Mouse (Mus musculus): ENCODE data around the gene Rbm19.
"Not testable (repeated sequence)": the region's sequence is repeated elsewhere in the genome, so short reads cannot be mapped to it uniquely, and the experiment has no call there.

Rbm19 gene

DNA sequence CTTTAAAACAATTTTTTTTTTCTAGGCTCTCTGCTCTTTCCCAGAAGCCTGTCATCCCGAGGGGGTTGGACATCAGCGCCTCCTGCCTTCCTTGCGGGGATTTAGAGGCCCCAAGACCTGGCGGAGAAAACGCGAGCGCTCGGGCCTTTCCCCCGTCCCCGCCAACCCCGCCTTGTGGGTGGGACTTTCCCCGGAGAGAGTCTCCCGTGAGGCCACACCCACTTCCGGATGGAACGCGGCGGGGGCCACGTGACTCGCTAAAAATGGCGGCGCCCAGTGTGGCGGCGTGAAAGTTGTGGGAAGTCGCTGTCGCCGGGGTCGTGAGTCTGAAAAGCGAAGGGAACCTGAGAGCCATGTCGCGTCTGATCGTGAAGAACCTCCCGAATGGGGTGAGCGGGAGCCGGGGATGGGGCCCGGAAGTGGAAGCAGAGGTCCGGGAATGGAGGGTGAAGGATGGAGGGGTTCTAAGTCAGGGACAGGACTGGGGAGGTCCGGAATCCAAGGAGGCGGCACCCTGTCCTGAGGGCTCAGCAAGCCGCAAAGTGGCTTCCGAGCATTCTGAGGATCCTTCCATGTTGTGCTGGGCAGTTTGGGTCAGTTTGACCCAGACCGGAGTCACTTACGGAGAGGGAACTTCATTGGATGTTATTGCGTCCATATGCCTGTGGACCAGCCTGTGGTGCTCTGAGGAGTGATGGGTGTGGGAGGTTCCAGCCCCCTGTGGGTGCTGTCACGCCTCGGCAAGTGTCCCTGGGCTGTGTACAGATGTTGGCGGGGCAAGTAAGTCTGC lies at the start of gene Rbm19:
Rbm19 (plus strand) TSS at position 205 of the 790 bp plus-strand sequence.
- peak; percentile 87 for DNase-seq (ENCODE audit: low read depth, low spot score)

DNA sequence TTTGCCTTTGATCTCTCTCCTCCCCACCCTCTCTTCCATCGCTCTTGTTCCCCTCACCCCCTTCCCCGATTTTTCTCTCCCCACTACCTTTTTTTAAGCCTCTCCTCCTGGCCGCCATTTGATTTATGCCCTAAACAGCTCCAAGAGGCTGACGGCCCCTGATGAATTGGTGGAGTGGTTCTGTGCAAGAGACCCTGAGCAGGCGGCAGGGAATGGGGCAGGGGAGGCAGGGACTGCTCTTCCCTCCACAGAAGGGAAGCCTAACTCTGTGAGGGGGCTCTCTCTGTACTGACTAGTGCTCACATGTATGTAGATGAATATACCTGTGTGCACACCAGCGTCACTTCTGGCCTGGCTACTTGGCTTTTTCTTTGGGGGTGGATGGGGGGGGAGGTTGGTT lies 49.0 kb upstream of the Rbm19 start:
- DNase-seq (ENCODE audit: low read depth, low spot score), result no peak

DNA sequence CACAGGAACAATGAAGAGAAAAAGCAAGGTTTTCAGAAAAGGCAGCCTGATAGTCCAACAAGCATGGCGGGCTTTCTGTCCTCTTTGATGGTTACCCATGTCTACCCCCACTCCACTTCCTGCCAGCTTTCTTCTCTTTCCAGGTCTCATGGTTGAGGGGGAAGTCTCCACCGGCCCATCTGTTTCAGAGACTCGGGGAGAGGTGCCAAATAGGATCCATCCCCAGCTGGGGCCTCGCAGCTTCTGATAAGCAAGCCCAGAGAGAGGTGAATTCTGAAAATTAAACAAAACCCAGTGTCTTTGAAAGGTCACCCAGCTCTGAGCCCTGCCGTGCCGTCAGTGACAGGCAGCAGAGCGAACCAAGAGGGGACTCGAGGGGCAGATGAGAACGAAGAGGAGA lies 42.2 kb upstream of the Rbm19 start:
- no peak for DNase-seq (ENCODE audit: low read depth, low spot score)

DNA sequence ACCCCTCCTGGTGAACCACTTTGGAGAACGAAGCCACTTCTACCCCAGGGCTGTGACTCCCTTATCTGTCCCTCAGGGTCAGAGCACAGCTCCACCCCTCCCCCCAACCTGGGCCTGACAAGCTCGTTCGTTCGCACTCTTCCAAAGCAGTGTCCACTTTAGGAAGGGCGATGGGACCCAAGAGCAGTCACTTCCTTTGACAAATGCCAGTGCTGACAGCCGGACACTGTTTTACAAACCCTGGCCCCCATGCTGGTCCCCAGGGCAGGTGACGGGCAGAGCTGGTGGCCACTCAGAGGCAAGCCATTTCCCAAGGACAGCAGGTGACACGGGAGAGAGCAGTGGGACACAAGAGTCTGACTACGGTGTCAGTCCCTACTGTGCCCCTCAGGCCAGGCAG lies 36.2 kb upstream of the Rbm19 start:
- DNase-seq (ENCODE audit: low read depth, low spot score), result no peak

DNA sequence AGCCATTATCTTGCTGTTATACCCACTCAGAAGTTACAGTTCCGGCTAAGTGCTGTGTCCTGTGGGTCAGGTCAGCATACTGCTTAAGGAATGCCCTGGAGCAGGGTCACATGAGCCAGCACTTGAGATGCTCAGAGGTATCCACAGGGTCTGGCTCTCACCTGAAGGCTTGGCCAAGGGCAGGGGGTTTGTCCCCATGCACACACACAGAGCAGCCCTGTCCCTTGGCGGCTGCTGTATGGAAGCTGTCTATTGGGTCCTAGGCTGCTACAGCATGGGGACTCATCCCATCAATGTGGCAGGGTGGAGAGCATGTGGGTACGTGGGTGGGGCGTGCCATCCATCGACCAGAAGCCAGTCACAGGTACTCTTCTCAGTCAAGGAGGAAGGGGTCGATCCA lies 35.8 kb upstream of the Rbm19 start:
- no peak for DNase-seq (ENCODE audit: low read depth, low spot score)

DNA sequence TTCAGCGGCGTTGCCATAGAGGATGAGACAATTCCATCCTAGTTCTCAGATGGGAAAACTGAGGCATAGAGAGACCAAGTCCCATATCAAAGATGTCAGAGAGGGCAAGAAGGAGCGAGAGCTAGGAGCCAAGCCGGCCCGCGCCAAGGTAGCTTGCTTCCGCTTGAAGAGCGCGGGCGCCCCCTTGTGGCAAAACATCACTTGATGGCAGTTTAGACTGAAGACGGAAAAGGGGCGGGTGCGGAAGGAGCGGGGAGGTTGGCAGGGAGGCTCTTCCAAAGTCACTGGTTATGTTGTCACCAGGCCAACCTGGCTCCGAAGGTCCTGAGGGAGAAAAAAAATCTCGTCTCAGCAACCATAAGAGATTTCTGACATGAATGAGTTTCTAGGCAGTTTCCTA lies 27.7 kb upstream of the Rbm19 start:
- peak; percentile 89 for DNase-seq (ENCODE audit: low read depth, low spot score)

DNA sequence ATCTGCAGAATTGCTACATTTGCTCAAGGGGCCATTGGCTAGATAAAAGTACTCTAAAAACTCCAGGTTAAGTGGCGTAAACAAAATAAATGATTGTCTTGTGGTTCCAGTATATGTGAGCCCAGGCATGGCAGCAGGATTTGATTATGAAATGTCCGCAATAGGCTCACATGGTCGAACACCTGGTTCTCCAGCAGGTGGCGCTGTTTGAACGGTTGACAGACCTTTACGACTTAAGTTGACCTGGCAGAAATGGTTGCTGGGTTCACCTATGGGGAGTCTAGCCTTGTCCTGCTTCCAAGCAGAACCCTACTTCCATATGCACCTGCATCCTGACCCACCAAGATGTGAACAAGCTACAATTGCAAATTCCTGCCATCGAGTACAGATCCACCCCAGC lies 21.7 kb upstream of the Rbm19 start:
- peak; percentile 31 for DNase-seq (ENCODE audit: low read depth, low spot score)

DNA sequence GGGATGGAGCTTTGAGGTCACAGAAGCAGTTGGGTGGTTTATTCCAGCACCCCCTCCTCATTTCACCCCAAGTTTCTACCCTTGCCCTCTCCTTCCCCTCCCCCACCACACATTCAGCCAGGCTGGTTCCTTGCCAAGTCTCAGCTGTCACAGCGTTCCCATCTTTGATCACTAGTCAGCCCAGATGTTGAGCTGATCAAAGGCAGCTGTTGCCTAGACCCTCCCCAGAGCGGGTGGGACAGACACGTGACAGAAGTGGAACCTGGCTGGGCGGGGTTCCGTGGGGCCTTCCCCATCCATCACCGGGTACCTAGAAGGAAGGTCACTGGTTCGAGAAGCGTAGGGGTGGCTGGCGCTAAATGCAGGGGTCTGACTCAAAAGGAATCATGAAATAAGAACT lies 19.2 kb upstream of the Rbm19 start:
- DNase-seq (ENCODE audit: low read depth, low spot score), result peak; percentile 27

DNA sequence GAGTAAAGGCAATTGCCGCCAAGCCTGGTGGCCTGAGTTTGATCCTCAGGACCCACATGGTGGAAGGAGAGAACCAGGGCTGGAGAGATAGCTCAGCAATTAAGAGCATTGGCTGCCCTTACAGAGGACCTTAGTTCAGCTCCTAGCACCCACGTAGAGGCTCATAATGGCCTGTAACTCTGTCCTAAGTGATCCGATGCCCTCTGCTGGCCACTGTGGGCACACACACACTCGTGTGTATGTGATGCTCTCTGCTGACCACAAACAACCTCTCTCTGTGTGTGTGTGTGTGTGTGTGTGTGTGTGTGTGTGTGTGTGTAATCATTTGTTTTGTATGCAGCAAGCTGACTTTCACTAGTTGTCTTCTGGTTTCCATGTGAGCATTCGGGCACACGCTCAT lies 15.5 kb upstream of the Rbm19 start:
- no peak for DNase-seq (ENCODE audit: low read depth, low spot score)

DNA sequence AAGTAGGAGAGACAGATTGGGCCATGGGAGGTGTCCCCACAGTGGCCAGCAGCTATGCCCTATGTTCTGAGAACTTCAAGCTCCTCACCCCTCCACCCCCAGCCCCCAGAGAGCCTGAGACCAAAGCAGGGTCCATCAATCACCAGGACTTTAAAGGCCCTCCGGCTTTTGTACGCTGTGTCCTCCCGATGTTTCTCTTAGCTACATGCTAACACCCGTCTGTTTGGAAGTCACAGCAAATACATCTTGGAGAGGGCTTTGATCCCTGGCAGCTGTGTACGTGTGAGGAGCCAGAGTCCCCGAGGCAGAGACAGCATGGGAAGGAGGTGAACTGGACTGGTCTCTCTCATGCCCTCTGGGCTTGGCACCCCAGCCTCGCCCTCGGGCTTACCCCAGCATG lies 14.2 kb upstream of the Rbm19 start:
- no peak for DNase-seq (ENCODE audit: low read depth, low spot score)

DNA sequence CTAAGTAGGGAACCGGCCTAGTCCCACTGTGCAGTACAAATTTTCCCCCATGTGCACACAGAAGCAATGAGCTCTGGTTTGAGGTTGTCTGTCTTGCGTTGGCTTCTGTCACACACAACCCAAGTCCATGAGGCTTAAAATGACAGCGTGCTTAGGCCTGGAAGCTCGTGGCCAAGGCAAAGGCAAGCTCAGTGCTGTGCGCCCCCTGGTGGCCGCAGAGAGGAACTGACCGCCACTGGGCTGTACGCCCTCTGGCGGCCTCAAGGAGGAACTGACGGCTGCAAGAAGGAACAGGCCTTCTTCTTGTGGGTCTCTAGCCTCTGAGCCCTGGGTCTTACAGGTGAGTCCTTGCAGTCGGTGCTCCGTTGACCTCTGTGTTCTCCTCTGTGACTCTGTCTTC lies 13.5 kb upstream of the Rbm19 start:
- peak; percentile 72 for DNase-seq (ENCODE audit: low read depth, low spot score)

DNA sequence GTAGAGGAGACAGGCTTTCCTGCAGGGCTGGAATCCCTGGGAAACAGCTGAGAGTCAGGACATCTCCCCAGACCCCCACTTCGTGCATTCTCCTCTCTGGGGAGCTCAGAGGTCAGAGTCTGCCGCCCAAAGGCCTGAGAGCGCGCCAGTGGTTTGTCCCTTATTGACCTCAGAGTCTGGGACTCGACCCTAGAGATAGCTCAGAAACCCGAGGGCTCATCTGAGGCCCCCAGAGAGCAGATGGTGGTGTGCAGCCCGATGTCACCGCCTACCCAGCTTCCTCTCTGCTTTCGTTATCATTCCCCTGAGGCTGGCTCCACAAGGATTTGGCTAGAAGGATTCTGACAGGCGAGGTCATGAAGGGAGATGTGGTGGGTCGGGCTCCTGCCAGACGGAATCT lies 12.8 kb upstream of the Rbm19 start:
- no peak for DNase-seq (ENCODE audit: low read depth, low spot score)

DNA sequence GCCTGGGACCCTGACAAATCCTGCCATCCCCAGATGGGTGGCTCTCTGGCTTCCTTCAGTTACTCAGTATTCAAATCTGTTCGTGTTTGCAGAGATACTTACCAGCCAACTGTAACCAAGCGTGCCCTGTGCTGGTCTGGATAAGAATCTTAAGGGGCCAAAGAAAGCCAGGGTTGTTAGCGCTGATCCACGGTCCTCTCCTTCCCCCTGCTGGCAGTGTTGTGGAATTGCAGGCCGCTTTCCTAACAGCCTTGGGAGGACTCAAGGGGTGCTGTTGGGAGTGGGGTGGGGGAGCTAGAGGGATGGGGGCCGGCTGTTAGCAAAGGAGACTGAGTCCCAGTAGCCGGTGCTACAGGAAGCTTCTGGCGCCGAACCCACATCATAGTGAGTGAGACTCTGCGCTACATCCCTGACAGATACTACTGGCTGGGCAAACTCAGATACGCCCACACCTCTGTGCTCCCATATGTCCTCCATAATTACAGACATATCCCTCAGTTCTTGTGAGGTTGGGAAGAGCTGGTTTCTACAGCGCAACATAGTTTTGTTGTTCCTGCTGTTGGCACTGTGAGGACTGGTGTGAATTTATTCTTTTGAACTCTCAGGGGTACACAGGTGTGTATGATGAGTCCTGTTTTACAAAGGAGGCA lies 9.7 kb upstream of the Rbm19 start:
- peak; percentile 39 for DNase-seq (ENCODE audit: low read depth, low spot score)

DNA sequence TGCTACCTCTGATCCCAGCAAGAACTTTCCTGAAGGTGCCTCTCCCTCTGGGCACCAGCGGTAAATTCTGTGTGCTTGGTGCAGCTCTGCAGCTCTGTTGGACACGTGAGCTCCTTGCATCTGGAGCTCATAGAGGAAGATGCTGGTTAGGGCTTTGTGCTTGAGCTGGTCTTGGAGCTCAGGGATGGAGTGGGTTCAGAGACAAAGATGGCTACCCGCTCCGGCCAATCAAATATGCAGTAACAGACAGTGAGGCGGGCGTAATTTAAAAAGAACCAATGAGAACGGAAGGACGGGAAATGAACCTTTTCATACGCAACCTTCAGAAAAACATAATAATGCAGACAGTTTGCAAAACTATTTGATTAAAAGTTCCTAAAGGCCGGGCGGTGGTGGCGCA lies 1.9 kb upstream of the Rbm19 start:
- no peak for DNase-seq (ENCODE audit: low read depth, low spot score)

DNA sequence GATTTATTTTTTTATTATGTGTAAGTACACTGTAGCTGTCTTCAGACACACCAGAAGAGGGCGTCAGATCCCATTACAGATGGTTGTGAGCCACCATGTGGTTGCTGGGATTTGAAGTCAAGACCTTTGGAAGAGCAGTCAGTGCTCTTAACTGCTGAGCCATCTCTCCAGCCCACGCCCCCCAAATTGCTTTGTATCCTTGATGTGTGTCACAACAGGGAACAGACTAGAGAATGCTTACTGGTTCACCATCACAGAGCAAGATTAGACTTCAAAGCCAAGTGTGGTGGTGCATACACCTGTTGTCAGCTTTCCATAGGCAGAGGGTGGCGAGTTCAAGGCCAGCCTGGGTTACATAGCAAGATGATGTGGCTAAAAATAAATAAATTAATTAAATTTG lies 896 bp downstream of the Rbm19 start:
- DNase-seq (ENCODE audit: low read depth, low spot score), result not testable (repeated sequence)

DNA sequence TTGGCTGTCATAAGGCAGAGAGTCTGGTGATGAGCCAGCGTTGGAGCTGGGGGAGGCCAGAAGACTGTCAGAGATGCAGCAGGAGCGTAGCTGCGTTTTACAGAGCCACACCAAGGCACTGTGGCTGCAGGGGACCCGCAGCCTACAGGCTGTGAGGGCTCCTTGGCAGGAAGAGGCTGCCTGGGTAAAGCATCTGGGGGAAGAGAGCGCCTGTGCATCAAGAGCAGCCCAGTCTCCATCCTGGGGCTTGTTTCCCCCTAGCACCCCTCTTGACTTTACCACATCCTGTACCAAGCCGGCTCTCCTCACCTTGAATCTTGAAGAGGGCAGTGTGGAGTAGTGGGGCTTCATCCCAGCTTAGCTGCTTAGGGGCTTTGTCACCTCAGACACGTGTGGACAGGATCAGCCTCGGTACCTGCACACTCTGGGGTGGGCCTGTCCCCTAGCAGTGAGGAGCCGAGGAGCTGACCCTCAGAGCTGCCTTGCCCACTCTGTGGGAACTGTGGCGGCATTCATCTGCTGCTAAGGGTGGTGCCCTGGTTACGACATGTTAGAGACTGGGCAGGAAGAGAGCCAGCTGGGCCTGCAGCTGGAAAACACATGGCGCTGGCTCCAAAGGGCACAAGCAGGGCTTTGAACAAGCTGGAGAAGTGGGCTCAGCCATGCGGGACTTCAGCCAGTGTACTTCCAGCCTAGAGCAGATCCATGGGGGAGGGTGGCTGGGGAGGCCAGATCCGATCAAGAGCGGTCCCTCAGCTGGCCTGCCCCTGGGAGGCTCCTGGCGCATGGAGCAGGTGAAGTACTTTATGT lies 8.8 kb downstream of the Rbm19 start:
- DNase-seq (ENCODE audit: low read depth, low spot score), result no peak

DNA sequence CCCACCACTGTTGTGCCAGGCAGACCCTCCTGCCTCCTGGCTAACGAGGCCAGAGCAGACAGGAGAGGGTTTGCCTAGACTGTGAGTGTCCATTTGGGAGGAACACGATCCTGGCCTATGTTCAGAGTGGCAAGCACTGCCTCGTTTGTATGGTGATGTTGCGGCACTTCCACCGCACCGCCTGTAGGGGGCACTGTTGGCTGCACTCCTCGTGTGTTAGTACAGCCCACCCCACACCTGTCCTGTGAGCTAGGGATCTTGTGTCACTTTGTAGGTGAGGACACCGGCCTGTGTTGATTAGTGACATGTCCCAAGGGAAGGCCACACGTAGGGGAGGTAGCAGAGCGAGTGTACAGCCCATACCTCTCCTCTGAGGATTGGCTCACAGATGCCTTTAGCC lies 11.4 kb downstream of the Rbm19 start:
- no peak for DNase-seq (ENCODE audit: low read depth, low spot score)

DNA sequence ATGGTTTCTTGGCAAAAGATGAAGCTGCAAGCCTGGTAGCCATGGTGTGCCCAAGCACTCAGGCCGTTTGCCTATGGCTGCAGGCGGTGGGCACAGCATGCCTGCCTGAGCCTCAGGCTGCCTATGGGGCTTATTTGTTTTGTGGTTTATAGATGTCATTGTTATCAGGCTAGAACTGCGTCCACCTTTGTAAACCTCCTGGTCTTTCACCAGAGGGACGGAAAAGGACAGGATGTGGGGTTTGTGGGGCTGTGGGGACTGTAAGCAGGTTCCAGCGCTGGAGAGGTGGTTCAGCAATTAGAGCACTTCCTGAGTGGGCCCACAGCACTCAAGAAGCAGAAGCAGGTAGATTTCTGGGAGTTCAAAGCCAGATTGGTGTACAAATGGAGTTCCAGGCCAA lies 12.2 kb downstream of the Rbm19 start:
- no peak for DNase-seq (ENCODE audit: low read depth, low spot score)

DNA sequence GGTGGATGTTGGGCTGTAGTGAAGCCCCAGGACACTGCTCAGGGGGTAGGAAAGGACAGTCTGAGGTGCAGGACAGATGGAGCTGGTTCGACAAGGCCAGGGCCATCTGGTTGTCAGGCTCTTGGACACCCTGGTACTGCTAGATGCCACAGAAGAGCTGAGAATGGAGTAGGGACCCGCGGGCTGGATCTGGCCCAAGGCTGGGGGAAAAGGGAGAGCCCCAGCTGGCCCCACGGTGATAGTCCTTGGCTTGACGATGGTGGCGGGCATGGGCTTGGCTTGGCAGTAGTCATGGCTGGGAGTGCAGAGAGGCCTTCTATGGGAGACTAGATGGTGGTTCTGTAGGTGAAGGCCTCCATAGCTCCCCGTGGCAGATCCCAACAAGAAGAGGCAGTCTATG lies 12.8 kb downstream of the Rbm19 start:
- no peak for DNase-seq (ENCODE audit: low read depth, low spot score)

DNA sequence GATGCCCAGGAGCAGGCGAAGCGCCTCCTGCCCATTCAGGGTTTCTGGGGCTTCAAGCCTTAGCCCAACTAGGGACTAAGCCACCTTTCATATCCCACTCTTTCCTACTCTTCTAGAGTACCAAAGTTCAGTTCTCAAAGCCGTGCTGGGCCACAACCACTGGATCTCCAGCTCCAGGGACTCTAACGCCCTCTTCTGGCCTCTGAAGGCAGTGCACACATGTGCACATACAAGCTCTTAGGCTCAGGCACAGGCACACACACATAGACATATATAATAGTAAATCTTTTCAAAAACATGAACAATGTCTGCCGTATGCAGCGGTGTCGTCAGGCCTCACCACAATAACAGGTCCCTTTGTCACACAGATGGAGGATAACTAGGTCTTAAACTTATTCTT lies 13.5 kb downstream of the Rbm19 start:
- no peak for DNase-seq (ENCODE audit: low read depth, low spot score)

DNA sequence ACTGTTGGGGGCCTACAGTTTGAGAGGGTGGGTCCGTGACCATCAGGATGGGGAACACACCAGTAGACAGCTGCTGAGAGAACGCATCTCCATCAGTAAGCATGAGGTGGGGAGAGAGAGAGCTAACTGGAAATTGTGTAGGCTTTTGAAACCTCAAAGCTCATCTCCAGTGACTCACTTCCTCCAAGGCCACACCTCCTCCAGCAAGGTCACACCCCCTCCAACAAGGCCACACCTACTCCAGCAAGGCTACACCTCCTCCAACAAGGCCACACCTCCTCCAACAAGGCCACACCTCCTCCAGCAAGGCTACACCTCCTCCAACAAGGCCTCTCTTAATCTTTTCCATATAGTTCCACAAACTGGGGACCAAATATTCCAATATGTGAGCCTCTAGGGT lies 13.9 kb downstream of the Rbm19 start:
- DNase-seq (ENCODE audit: low read depth, low spot score), result no peak

DNA sequence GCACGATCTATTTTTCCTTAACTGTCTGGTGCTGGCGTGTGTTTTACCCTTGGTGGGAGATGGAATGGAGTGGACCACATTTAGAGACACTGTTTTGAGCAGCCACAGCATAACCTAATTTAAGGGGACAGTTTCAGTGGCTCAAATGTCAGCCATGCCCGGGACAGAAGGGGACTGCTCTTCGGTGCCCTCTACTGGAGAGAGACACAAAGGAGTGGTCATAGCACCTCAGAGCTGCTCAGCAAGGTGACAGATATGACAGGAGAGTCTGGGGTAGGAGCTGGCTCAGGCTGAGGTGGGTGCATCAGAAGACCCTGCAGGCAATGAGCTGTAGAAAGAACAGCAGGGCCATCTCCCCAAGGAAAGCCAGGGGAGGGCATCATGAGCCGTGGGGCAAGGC lies 15.3 kb downstream of the Rbm19 start:
- DNase-seq (ENCODE audit: low read depth, low spot score), result no peak

DNA sequence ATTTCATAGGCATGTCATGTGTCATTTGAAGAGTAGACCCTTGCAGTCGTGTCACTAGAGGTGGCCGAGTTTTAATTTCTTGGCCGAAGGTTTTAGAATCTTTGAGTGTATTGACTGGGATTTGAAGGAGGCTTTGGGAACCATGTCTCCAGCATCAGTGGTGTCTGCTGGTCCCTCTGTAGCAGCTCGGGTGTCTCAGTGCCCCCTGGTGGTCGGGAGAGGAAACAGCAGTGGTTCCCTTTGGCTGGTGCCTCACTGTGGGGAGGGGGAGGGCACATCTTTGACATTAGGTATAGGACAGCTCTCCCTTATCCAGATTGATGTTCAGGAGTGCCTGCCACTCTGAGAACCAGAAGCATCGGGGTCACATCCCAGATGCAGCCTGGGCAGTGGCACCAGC lies 17.7 kb downstream of the Rbm19 start:
- DNase-seq (ENCODE audit: low read depth, low spot score), result no peak

Measured in embryo, embryonic 11.5 days (tissue).